Mouse (Mus musculus) embryonic facial prominence, embryonic 11.5 days (tissue): Measurements from ENCODE around the gene Gm525. TPM values are rescaled to one million over a fixed set of nuclear protein-coding genes. Genes with fewer than 3 reads are reported as not detected.

Source experiments
- ATAC-seq: fragments of 200-750 bp; cut with Nextera tagmentation; replicated peaks from 2 replicates; pipeline ENCODE4 v1.8.0; 2017; ENCODE audit warnings: low read depth; ENCODE audit not compliant: insufficient number of reproducible peaks, low FRiP score, low TSS enrichment
- DNase-seq: peaks from one replicate; pipeline ENCODE4 v3.0.0-alpha.2; 2015; ENCODE audit warnings: low spot score
- H3K27ac ChIP-seq: fragments of 300-500 bp; sonication (generic); replicated peaks from 2 replicates; pipeline ENCODE4 v1.5.1; 2014; ENCODE audit warnings: mild to moderate bottlenecking, low read depth, low read length, control low read depth
- H3K27me3 ChIP-seq: fragments of 300-500 bp; sonication (generic); 2 replicates; pipeline ENCODE4 v1.6.1; 2014; ENCODE audit warnings: mild to moderate bottlenecking, low read length, moderate library complexity, mixed read lengths; ENCODE audit not compliant: control insufficient read depth, insufficient read depth
- H3K36me3 ChIP-seq: fragments of 300-500 bp; sonication (generic); replicated peaks from 2 replicates; pipeline ENCODE4 v1.6.1; 2014; ENCODE audit warnings: low read depth, mild to moderate bottlenecking, low read length, moderate library complexity, mixed read lengths; ENCODE audit not compliant: control insufficient read depth, insufficient read depth
- H3K4me1 ChIP-seq: fragments of 300-500 bp; sonication (generic); 2 replicates; pipeline ENCODE4 v1.6.1; 2014; ENCODE audit warnings: low read length, mixed read lengths; ENCODE audit not compliant: control insufficient read depth, insufficient read depth
- H3K4me2 ChIP-seq: fragments of 300-500 bp; sonication (generic); 2 replicates; pipeline ENCODE4 v1.6.1; 2014; ENCODE audit warnings: low read depth, mild to moderate bottlenecking, control low read depth, low read length, moderate library complexity
- H3K4me3 ChIP-seq: fragments of 300-500 bp; sonication (generic); 2 replicates; pipeline ENCODE4 v1.5.1; 2014; ENCODE audit warnings: low read depth, low read length, control low read depth
- H3K9ac ChIP-seq: fragments of 300-500 bp; sonication (generic); replicated peaks from 2 replicates; pipeline ENCODE4 v1.6.1; 2014; ENCODE audit warnings: mild to moderate bottlenecking, control low read depth, low read length
- H3K9me3 ChIP-seq: fragments of 300-500 bp; sonication (generic); replicated peaks from 2 replicates; pipeline ENCODE4 v1.6.1; 2016; ENCODE audit warnings: mild to moderate bottlenecking, low read length, inconsistent platforms, mixed read lengths; ENCODE audit not compliant: control insufficient read depth
- WGBS: fragments of 180-500 bp; shearing (Covaris S2); extraction: QIAGEN DNeasy Blood & Tissue Kit; methylation state at CpG from one replicate; pipeline ENCODE4 v1.1.7; 2014; 5-methylcytosine and 5-hydroxymethylcytosine counted together
- polyA plus RNA-seq: library from polyadenylated mRNA; unstranded; fragments of >200 nt; fragmentation: Nextera tagmentation; extraction: Ambion mirVana; gene quantifications from 2 replicates; pipeline ENCODE4 v1.2.1, GENCODE M21; 2014

The Gm525 gene
- not detected in 2 replicates for polyA plus RNA-seq

DNA sequence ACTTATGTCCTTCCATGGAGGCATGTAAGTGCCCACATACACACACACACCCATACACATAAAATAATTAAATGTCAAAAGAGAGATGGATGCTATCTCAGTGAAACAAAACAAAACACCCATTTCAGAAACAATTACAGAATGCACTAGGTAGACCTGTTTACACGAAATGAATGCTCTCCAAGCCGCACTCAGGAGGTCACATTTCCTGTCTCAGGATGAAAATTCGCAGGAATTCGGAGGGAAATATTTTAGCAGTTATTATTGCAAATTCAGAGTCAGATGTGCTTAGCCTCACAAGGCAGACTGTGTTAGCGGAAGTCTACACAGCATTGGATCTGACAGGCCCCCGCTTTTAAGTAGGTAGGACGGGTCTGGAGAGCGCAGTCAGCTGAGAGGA is at the start of gene Gm525:
Gene Gm525 (plus strand): TSS at position 301 of the 400 bp plus-strand sequence.
- 72% methylated on average over 8 of the region's 8 CpGs for WGBS
- DNase-seq: no peak

DNA sequence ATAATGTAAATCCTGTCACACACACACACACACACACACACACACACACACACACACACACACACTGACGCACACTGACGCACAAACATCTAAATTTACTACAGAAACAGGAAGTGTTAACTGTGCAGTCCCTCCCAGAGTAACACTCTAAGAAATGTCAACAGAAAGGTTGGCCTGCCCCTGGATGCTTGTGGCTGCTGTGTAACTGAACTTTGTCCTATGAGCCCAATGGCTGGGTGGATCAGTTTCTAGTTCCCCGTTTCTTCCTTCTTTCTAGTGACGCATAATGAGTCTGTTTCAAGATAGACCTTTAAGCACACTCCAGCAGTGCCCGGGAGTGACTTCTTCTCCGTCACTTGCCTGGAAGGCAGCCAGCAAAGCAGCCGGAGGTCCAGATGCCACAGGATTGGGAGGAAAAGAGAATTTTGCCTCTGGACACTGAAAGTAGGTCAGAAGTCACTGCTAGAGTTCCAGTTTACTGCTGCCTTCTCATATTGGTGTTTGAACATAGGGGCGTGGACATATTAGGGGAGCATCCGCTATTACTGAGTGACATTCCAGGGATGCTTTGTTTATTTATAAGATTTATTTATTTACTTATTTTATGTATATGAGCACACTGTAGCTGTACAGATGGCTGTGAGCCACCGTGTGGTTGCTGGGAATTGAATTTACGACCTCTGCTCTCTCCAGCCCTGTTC is 49.3 kb upstream of the Gm525 start:
- H3K9ac ChIP-seq: no peak overlapping the region
- H3K4me1 ChIP-seq: no peaks in the 10 kb centered on the region
- H3K9me3 ChIP-seq: no peaks in the 10 kb centered on the region
- 64% methylated on average over 11 of the region's 11 CpGs for WGBS
- H3K27ac ChIP-seq: no peak overlapping the region
- no peak overlapping the region for H3K4me3 ChIP-seq
- no peak overlapping the region for H3K4me2 ChIP-seq
- no peak for DNase-seq
- H3K36me3 ChIP-seq: no peaks in the 10 kb centered on the region
- no peak for ATAC-seq
- no peaks in the 10 kb centered on the region for H3K27me3 ChIP-seq

More for the DNA sequence above, at the start of gene Gm525:
- Histone ChIP-seq H3K9ac (no peak within 1 kb of the TSS), H3K4me2 (no peak within 1 kb of the TSS), H3K9me3 (no peaks in the 10 kb centered on the region), H3K27me3 (no peaks in the 10 kb centered on the region), H3K4me1 (no peaks in the 10 kb centered on the region), H3K4me3 (no peak within 1 kb of the TSS), H3K27ac (no peak within 1 kb of the TSS), H3K36me3 (no peaks in the 10 kb centered on the region)
- ATAC-seq: no peak

GRCm38 (mm10) chr11:89025603-89026002 is 48.0 kb upstream of the Gm525 start:
- H3K9ac ChIP-seq: no peak overlapping the region
- WGBS: 82% methylated on average over 3 of the region's 3 CpGs
- no peaks in the 10 kb centered on the region for H3K9me3 ChIP-seq
- no peak for ATAC-seq
- H3K4me2 ChIP-seq: no peak overlapping the region
- DNase-seq: no peak
- no peaks in the 10 kb centered on the region for H3K36me3 ChIP-seq
- H3K27me3 ChIP-seq: no peaks in the 10 kb centered on the region
- no peaks in the 10 kb centered on the region for H3K4me1 ChIP-seq
- no peak overlapping the region for H3K4me3 ChIP-seq
- no peak overlapping the region for H3K27ac ChIP-seq

GRCm38 (mm10) chr11:89026117-89026516 is 47.5 kb upstream of the Gm525 start:
- Histone ChIP-seq H3K4me1 (no peaks in the 10 kb centered on the region), H3K27me3 (no peaks in the 10 kb centered on the region), H3K4me2 (no peak overlapping the region), H3K9ac (no peak overlapping the region), H3K36me3 (no peaks in the 10 kb centered on the region), H3K4me3 (no peak overlapping the region), H3K27ac (no peak overlapping the region), H3K9me3 (no peaks in the 10 kb centered on the region)
- WGBS: 89% methylated on average over 3 of the region's 3 CpGs
- no peak for DNase-seq
- ATAC-seq: no peak

DNA sequence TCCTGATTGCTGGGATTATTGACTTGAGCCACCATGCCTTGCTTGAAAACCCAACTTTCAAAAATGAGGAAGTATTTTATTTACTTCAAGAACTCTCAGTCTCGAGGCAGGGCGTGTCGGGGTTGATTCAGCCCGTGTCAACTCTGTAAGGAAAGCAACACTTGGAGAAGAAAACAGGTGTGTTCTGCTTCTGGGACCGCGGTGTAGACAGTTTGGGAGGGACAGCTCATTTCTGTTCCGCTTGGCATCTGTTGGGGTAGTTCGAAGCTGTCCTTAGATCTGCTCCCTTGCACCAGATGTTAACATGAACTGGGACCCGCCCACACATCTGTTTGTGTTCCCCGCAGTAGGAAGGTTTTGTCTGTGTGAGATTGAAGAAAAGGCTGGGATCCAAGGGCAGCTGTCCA is 45.7 kb upstream of the Gm525 start:
- H3K27ac ChIP-seq: no peak overlapping the region
- H3K27me3 ChIP-seq: no peaks in the 10 kb centered on the region
- DNase-seq (no peak), ATAC-seq (no peak)
- no peak overlapping the region for H3K4me2 ChIP-seq
- no peaks in the 10 kb centered on the region for H3K9me3 ChIP-seq
- H3K4me3 ChIP-seq: no peak overlapping the region
- no peaks in the 10 kb centered on the region for H3K36me3 ChIP-seq
- H3K9ac ChIP-seq: no peak overlapping the region
- WGBS: 82% methylated on average over 10 of the region's 10 CpGs
- H3K4me1 ChIP-seq: no peaks in the 10 kb centered on the region

- no peak overlapping the region for H3K4me3 ChIP-seq
- ATAC-seq: no peak
- no peaks in the 10 kb centered on the region for H3K9me3 ChIP-seq
- H3K4me1 ChIP-seq: no peaks in the 10 kb centered on the region
- no peak overlapping the region for H3K27ac ChIP-seq
- no peak for DNase-seq
- no peaks in the 10 kb centered on the region for H3K36me3 ChIP-seq
- H3K9ac ChIP-seq: no peak overlapping the region
- WGBS: 50% methylated on average over 10 of the region's 10 CpGs
- no peak overlapping the region for H3K4me2 ChIP-seq
- no peaks in the 10 kb centered on the region for H3K27me3 ChIP-seq
These were observed 44.7 kb upstream of the Gm525 start for GRCm38 (mm10) chr11:89028871-89029405.

DNA sequence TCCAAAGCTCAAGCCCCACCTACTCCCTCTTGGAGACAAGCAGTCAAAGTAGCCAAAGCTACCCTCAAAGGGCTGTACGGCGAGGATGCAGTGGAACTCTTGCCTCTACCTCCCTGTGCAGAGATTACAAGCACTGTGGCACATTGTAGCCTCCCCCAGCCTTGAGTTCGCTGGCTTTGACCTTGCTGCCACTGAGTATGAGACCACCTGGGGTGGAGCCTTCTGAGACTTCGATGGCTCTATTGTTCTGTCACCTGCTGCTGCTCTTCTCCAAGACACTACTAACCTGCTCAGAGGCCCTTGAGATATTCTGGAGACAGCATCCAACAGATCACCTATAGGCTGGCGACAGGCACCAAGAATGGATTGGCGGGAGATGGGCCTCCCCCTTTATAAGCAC is 43.1 kb upstream of the Gm525 start:
- H3K27me3 ChIP-seq: no peaks in the 10 kb centered on the region
- no peaks in the 10 kb centered on the region for H3K9me3 ChIP-seq
- no peak for DNase-seq
- H3K27ac ChIP-seq: no peak overlapping the region
- no peak for ATAC-seq
- H3K4me3 ChIP-seq: no peak overlapping the region
- no peaks in the 10 kb centered on the region for H3K36me3 ChIP-seq
- WGBS: 79% methylated on average over 6 of the region's 6 CpGs
- no peak overlapping the region for H3K9ac ChIP-seq
- no peak overlapping the region for H3K4me2 ChIP-seq
- H3K4me1 ChIP-seq: no peaks in the 10 kb centered on the region

- no peaks in the 10 kb centered on the region for H3K4me1 ChIP-seq
- H3K36me3 ChIP-seq: no peaks in the 10 kb centered on the region
- no peak overlapping the region for H3K4me2 ChIP-seq
- H3K27ac ChIP-seq: no peak overlapping the region
- no peak overlapping the region for H3K9ac ChIP-seq
- no peak overlapping the region for H3K4me3 ChIP-seq
- ATAC-seq (no peak), DNase-seq (no peak)
- no peaks in the 10 kb centered on the region for H3K9me3 ChIP-seq
- no peaks in the 10 kb centered on the region for H3K27me3 ChIP-seq
- 39% methylated on average over 1 of the region's 1 CpGs for WGBS
These were observed 42.5 kb upstream of the Gm525 start for GRCm38 (mm10) chr11:89031189-89031588.
